Mouse (Mus musculus): ENCODE measurements around the gene Ska3. TPM values are rescaled to one million over a fixed set of nuclear protein-coding genes. Genes with fewer than 3 reads are reported as not detected.
"Not testable (repeated sequence)": the region's sequence is repeated elsewhere in the genome, so short reads cannot be mapped to it uniquely, and the experiment has no call there.

Ska3 gene
- polyA plus RNA-seq, 1 experiment from 2014 or later = 22.0 TPM

DNA sequence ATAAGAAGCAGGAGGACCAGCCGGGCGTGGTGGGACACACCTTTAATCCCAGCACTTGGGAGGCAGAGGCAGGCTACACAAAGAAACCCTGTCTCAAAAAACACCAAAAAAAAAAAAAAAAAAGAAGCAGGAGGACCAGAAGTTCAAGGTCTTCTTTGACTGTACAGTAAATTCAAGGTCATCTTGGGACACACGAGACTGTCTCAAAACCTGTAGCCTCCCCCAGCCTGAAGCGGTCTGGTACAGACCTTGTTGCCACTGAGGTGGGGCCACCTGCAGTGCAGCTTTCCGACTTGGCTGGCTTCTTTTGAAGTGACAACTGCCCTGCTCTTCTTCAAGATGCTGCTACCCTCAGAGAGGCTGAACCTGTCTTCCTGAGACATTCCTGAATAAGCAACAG, 22.1 kb upstream of the Ska3 start:
- peaks cover 16% of the 10 kb centered on the region for H3K4me1 ChIP-seq (replicated peaks)
- not testable (repeated sequence) for H3K36me3 ChIP-seq; ATAC-seq (ENCODE audit: low read depth); H3K27ac ChIP-seq; H3K4me3 ChIP-seq (replicated peaks); H3K9ac ChIP-seq; DNase-seq; H3K27me3 ChIP-seq; H3K9me3 ChIP-seq (replicated peaks); H3K4me2 ChIP-seq
- 71% methylated on average over 5 of the region's 5 CpGs for WGBS (ENCODE audit: insufficient replicate concordance)

DNA sequence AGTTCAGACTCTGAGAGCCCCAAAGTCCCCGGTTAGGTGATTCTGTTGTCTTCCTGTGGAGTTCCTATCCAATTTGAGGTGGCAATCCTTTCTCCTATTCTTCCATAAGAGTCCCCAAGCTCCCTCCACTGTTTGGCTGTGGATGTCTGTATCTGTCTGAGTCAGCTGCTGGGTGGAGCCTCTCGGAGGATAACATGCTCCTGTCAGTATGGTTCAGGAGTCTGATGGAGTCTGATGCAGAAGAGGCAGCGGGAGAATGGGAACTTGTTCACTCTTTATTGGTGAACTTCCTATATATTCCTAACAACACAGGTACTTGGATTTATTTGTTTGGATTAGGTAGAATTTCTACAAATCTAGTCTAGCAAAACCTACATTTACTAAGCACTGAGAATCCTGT, 18.6 kb upstream of the Ska3 start:
- 54% methylated on average over 3 of the region's 3 CpGs for WGBS (ENCODE audit: insufficient replicate concordance)
- Histone ChIP-seq H3K9me3 (replicated peaks) (no peaks in the 10 kb centered on the region), H3K27ac (peak overlapping the region; percentile 51; the same call in 1 of the 2 replicates), H3K4me2 (0 out of 2 replicates have a peak overlapping the region, but pooled peaks have one; percentile 1), H3K9ac (no peak overlapping the region), H3K27me3 (no peaks in the 10 kb centered on the region), H3K36me3 (peaks cover 6% of the 10 kb centered on the region; the same call in 1 of the 2 replicates), H3K4me3 (replicated peaks) (no peak overlapping the region), H3K4me1 (replicated peaks) (peaks cover 10% of the 10 kb centered on the region)
- ATAC-seq (ENCODE audit: low read depth) (peak; percentile 80), DNase-seq (no peak)

DNA sequence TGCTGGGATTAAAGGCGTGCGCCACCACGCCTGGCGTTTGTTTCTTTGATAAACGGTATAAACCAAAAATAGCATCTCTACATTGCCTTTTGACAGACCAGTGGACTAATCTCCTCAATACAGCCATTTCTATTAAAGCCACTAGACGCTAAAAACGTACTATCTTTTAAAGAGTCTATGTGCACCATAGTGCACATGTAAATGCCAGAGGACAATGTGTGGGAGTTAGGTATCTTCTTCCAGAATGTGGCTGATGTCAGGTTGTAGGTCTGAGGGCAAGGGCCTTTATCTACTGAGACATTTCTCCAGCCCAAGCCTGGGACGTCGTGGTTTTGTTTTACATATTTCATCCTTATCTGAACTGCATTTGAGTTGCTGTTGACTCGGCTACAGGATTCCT, 9.2 kb upstream of the Ska3 start:
- Histone ChIP-seq H3K4me3 (replicated peaks) (no peak overlapping the region), H3K27me3 (no peaks in the 10 kb centered on the region)
- ATAC-seq (ENCODE audit: low read depth) = peak; percentile 95

GRCm38 (mm10) chr14:57833526-57833925, 7.5 kb upstream of the Ska3 start:
- ATAC-seq (ENCODE audit: low read depth) (no peak), DNase-seq (no peak)
- H3K27me3 ChIP-seq = no peaks in the 10 kb centered on the region
- no peak overlapping the region for H3K4me2 ChIP-seq
- peaks cover 15% of the 10 kb centered on the region for H3K4me1 ChIP-seq (replicated peaks)
- no peak overlapping the region for H3K27ac ChIP-seq
- H3K9me3 ChIP-seq (replicated peaks) = no peaks in the 10 kb centered on the region
- no peak overlapping the region for H3K9ac ChIP-seq
- no peak overlapping the region for H3K4me3 ChIP-seq (replicated peaks)
- 93% methylated on average over 2 of the region's 2 CpGs for WGBS (ENCODE audit: insufficient replicate concordance)
- peaks cover 10% of the 10 kb centered on the region for H3K36me3 ChIP-seq

More for the DNA sequence above, 9.2 kb upstream of the Ska3 start:
- peak; percentile 40 for DNase-seq
- peaks cover 11% of the 10 kb centered on the region for H3K36me3 ChIP-seq
- H3K27ac ChIP-seq = no peak overlapping the region
- no peak overlapping the region for H3K4me2 ChIP-seq
- no peaks in the 10 kb centered on the region for H3K9me3 ChIP-seq (replicated peaks)
- WGBS (ENCODE audit: insufficient replicate concordance) = 19% methylated on average over 10 of the region's 10 CpGs
- peaks cover 15% of the 10 kb centered on the region for H3K4me1 ChIP-seq (replicated peaks)
- H3K9ac ChIP-seq = no peak overlapping the region

GRCm38 (mm10) chr14:57827284-57827683, 1.3 kb upstream of the Ska3 start:
- Histone ChIP-seq H3K9ac (peak overlapping the region; percentile 95), H3K27me3 (no peaks in the 10 kb centered on the region), H3K4me2 (peak overlapping the region; percentile 90), H3K9me3 (replicated peaks) (no peaks in the 10 kb centered on the region), H3K27ac (peak overlapping the region; percentile 90), H3K4me3 (replicated peaks) (peak overlapping the region; percentile 90), H3K4me1 (replicated peaks) (peaks cover 29% of the 10 kb centered on the region), H3K36me3 (peaks cover 16% of the 10 kb centered on the region)
- 48% methylated on average over 1 of the region's 1 CpGs for WGBS (ENCODE audit: insufficient replicate concordance)
- DNase-seq (no peak), ATAC-seq (ENCODE audit: low read depth) (no peak)

DNA sequence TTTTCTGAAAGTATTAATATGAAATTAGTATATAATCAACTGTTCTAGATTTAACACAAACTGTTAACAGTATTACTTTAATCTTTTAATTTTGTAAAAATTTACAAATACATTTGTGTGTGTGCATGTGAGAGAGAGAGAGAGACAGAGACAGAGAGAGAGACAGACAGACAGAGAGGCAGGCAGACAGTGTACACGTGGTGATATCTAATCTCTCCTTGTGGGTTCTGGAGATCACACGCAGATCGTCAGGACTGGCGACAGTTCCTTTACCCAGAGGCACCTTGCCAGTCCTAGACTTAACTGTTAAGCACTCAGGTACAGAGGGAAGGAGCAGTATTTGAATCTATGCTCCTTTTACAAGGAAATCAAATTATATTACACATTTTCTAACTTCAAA, 5.1 kb downstream of the Ska3 start:
- WGBS (ENCODE audit: insufficient replicate concordance) = 26% methylated on average over 4 of the region's 4 CpGs
- no peak overlapping the region for H3K4me2 ChIP-seq
- H3K4me1 ChIP-seq (replicated peaks) = peaks cover 21% of the 10 kb centered on the region
- DNase-seq = no peak
- H3K27ac ChIP-seq = no peak overlapping the region
- H3K9ac ChIP-seq = no peak overlapping the region
- ATAC-seq (ENCODE audit: low read depth) = peak; percentile 26; the same call in 1 of the 2 replicates
- H3K9me3 ChIP-seq (replicated peaks) = no peaks in the 10 kb centered on the region
- H3K4me3 ChIP-seq (replicated peaks) = no peak overlapping the region
- peaks cover 73% of the 10 kb centered on the region for H3K36me3 ChIP-seq
- no peaks in the 10 kb centered on the region for H3K27me3 ChIP-seq

DNA sequence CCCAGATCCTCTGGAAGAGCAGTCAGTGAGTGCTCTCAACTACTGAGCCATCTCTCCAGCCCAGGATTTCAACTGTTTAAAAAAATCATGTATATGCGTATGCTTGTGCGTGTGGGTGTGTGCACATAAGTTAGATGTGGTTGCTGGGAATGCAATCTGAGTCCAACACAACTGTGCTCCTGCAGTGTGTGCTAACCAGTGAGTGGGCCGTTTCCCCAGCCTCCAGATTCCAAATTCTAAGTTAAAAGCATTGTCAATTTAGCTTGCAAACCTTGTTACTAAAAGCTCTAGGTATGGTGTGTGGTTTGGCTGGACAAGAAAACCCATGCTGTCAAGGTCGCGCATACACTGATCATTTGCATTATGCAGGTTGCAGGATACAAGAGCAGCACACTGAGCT, 14.1 kb downstream of the Ska3 start:
- no peak overlapping the region for H3K27ac ChIP-seq
- H3K27me3 ChIP-seq = no peaks in the 10 kb centered on the region
- peaks cover 89% of the 10 kb centered on the region for H3K36me3 ChIP-seq
- H3K4me3 ChIP-seq (replicated peaks) = no peak overlapping the region
- no peaks in the 10 kb centered on the region for H3K9me3 ChIP-seq (replicated peaks)
- no peaks in the 10 kb centered on the region for H3K4me1 ChIP-seq (replicated peaks)
- DNase-seq = no peak
- ATAC-seq (ENCODE audit: low read depth) = no peak
- H3K9ac ChIP-seq = no peak overlapping the region
- WGBS (ENCODE audit: insufficient replicate concordance) = 92% methylated on average over 5 of the region's 5 CpGs
- no peak overlapping the region for H3K4me2 ChIP-seq

DNA sequence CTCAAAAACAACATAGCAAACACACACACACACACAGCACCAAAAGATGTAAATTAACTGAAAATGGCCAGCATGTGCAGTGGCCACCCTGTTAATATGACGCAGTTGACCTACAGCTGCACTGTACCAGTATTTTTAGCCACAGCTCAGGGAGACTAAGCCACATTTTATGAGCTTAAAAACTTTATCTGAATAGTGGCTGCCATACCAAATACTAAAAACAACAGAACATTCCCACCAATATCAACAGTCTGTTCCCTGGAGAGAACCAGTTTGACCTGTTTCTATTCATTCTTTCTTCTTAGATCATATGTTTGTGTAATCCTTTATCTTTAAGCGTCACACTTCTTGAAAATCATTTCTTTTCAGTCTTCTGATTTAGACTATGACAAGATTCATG, 15.1 kb downstream of the Ska3 start:
- ATAC-seq (ENCODE audit: low read depth) (no peak), DNase-seq (no peak)
- H3K4me2 ChIP-seq = no peak overlapping the region
- H3K9ac ChIP-seq = no peak overlapping the region
- H3K4me1 ChIP-seq (replicated peaks) = no peaks in the 10 kb centered on the region
- H3K36me3 ChIP-seq = peaks cover 90% of the 10 kb centered on the region
- 85% methylated on average over 2 of the region's 2 CpGs for WGBS (ENCODE audit: insufficient replicate concordance)
- H3K27me3 ChIP-seq = no peaks in the 10 kb centered on the region
- no peak overlapping the region for H3K27ac ChIP-seq
- H3K9me3 ChIP-seq (replicated peaks) = no peaks in the 10 kb centered on the region
- H3K4me3 ChIP-seq (replicated peaks) = no peak overlapping the region

DNA sequence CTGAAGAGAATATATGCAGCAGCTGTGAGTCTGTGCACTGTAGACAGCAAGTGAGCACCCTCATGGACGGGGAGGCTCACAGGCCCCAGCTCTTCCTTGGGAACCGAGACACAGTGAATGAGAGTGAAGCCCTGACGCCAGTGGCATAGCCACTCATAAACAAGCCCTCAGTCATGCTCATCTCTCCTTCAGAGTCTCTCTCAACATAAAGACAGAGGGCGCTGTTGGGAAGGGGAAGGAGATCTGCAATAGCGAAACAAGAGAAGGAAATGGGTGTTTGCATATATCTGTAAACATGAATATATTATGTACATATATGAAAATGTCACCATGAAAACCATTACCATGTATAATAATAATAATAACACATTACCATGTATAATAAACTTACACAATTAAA, 17.4 kb downstream of the Ska3 start:
- Histone ChIP-seq H3K9me3 (replicated peaks) (no peaks in the 10 kb centered on the region), H3K4me1 (replicated peaks) (no peaks in the 10 kb centered on the region), H3K9ac (no peak overlapping the region), H3K36me3 (peaks cover 92% of the 10 kb centered on the region), H3K27ac (no peak overlapping the region), H3K4me2 (no peak overlapping the region), H3K27me3 (no peaks in the 10 kb centered on the region), H3K4me3 (replicated peaks) (no peak overlapping the region)
- ATAC-seq (ENCODE audit: low read depth) = 0 out of 2 replicates have a peak, but pooled peaks have one; percentile 34
- WGBS (ENCODE audit: insufficient replicate concordance) = 59% methylated on average over 5 of the region's 5 CpGs
- peak; percentile 29 for DNase-seq

- no peak for DNase-seq
- Histone ChIP-seq H3K4me2 (no peak overlapping the region), H3K36me3 (peaks cover 83% of the 10 kb centered on the region), H3K27ac (no peak overlapping the region), H3K4me3 (replicated peaks) (no peak overlapping the region), H3K4me1 (replicated peaks) (peaks cover 25% of the 10 kb centered on the region), H3K27me3 (no peaks in the 10 kb centered on the region), H3K9ac (no peak overlapping the region), H3K9me3 (replicated peaks) (no peaks in the 10 kb centered on the region)
- ATAC-seq (ENCODE audit: low read depth) = no peak
- WGBS (ENCODE audit: insufficient replicate concordance) = 84% methylated on average over 4 of the region's 4 CpGs
Measured at GRCm38 (mm10) chr14:57803731-57804130, 22.3 kb downstream of the Ska3 start.

- peak within 1 kb of the TSS; percentile 90 for H3K4me3 ChIP-seq (replicated peaks)
- under 1% methylated on average over 98 of the region's 99 CpGs for WGBS (ENCODE audit: insufficient replicate concordance)
- H3K4me2 ChIP-seq = peak within 1 kb of the TSS; percentile 91
- H3K4me1 ChIP-seq (replicated peaks) = peaks cover 29% of the 10 kb centered on the region
- ATAC-seq (ENCODE audit: low read depth) (peak; percentile 95), DNase-seq (peak; percentile 97)
- H3K9me3 ChIP-seq (replicated peaks) = no peaks in the 10 kb centered on the region
- H3K36me3 ChIP-seq = peaks cover 31% of the 10 kb centered on the region
- peak within 1 kb of the TSS; percentile 88 for H3K9ac ChIP-seq
- peak within 1 kb of the TSS; percentile 78 for H3K27ac ChIP-seq
- H3K27me3 ChIP-seq = no peaks in the 10 kb centered on the region
Measured at GRCm38 (mm10) chr14:57797991-57798931, 27.7 kb downstream of the Ska3 start, which contains the start of gene Sap18. Sap18 (plus strand) TSS chr14:57798180.
